ENCODE assay signal across 13 mouse cellular contexts in genomic region chr16:31303276-31303675, GRCm38 (mm10). TPM values are rescaled to one million over a fixed set of nuclear protein-coding genes. Genes with fewer than 3 reads are reported as not detected.
DNase-seq lines count a peak whose midpoint lies in the region; ATAC-seq lines count a peak whose summit lies in the region.
"Had no signal": no experiment of that assay in that cellular context is flagged by ENCODE, and none has a peak within 500 bp of the region (broad histone marks: within the 10 kb centered on the region; RNA-seq: fewer than 3 reads in every experiment).

No protein-coding gene starts in this region.

- no peaks in the 10 kb centered on the region for H3K27me3 ChIP-seq in heart, embryonic 12.5 days (replicated peaks)
- no peaks in the 10 kb centered on the region for H3K27me3 ChIP-seq in forebrain, embryonic 14.5 days (replicated peaks; ENCODE audit: control insufficient read depth, insufficient read depth, low read length)
- H3K27me3 ChIP-seq: liver, embryonic 13.5 days had no signal

- no peak overlapping the region for H3K9ac ChIP-seq in heart, embryonic 12.5 days
- no peak overlapping the region for H3K9ac ChIP-seq in forebrain, embryonic 14.5 days (ENCODE audit: low read length)
- H3K9ac ChIP-seq: liver, embryonic 13.5 days had no signal

- ATAC-seq in heart, embryonic 12.5 days (ENCODE audit: insufficient number of reproducible peaks, low FRiP score): no peak
- no peak for ATAC-seq in forebrain, embryonic 14.5 days

- H3K4me1 ChIP-seq in heart, embryonic 12.5 days (replicated peaks): peaks cover 12% of the 10 kb centered on the region
- peaks cover 8% of the 10 kb centered on the region for H3K4me1 ChIP-seq in forebrain, embryonic 14.5 days (ENCODE audit: control insufficient read depth, insufficient read depth, low read length)
- H3K4me1 ChIP-seq: liver, embryonic 13.5 days had no signal

- H3K36me3 ChIP-seq in heart, embryonic 12.5 days: no peaks in the 10 kb centered on the region
- H3K36me3 ChIP-seq in forebrain, embryonic 14.5 days (ENCODE audit: control insufficient read depth, insufficient read depth, low read length): no peaks in the 10 kb centered on the region
- H3K36me3 ChIP-seq: liver, embryonic 13.5 days had no signal

- H3K4me2 ChIP-seq in heart, embryonic 12.5 days: no peak overlapping the region
- no peak overlapping the region for H3K4me2 ChIP-seq in forebrain, embryonic 14.5 days (ENCODE audit: low read length)
- H3K4me2 ChIP-seq: liver, embryonic 13.5 days had no signal

- H3K27ac ChIP-seq in heart, embryonic 12.5 days (ENCODE audit: poor library complexity, severe bottlenecking): no peak overlapping the region
- H3K27ac ChIP-seq in forebrain, embryonic 14.5 days (ENCODE audit: low read depth, low read length): no peak overlapping the region
- H3K27ac ChIP-seq: kidney, postnatal 0 days; liver, embryonic 13.5 days had no signal

- WGBS in heart, embryonic 12.5 days: 70% methylated on average over 10 of the region's 10 CpGs
- 77% methylated on average over 10 of the region's 10 CpGs for WGBS in forebrain, embryonic 14.5 days

- H3K4me3 ChIP-seq in heart, embryonic 12.5 days: no peak overlapping the region
- no peak overlapping the region for H3K4me3 ChIP-seq in forebrain, embryonic 14.5 days (ENCODE audit: low read depth, low read length)
- H3K4me3 ChIP-seq: liver, embryonic 13.5 days had no signal

- DNase-seq in heart, adult 8-10 months (ENCODE audit: low spot score): peak; percentile 73
- peak; percentile 83 for DNase-seq in 3T3-L1 (ENCODE audit: low read depth, low spot score)
- peak; percentile 19 for DNase-seq in brain, adult 2 months (ENCODE audit: low read depth, low spot score)
- peak; percentile 34 to 36 for DNase-seq in heart, postnatal 14 days
- DNase-seq in forebrain, embryonic 14.5 days (ENCODE audit: low spot score): no peak
- no peak for DNase-seq in natural killer cell, adult 2 months (ENCODE audit: low spot score in 2 of 2)
- no peak for DNase-seq in ovary, postnatal 36 days (ENCODE audit: low spot score)
- DNase-seq: cerebellum, postnatal 14 days; liver, embryonic 13.5 days; thymus, postnatal 25 days had no signal

- no peaks in the 10 kb centered on the region for H3K9me3 ChIP-seq in heart, embryonic 12.5 days (replicated peaks)
- H3K9me3 ChIP-seq in forebrain, embryonic 14.5 days (replicated peaks; ENCODE audit: control insufficient read depth, low read length): no peaks in the 10 kb centered on the region
- H3K9me3 ChIP-seq: liver, embryonic 13.5 days had no signal

- intact Hi-C loops in heart, postnatal 14 days (cut with DNase I): no loop called here

RNA-seq across cellular contexts. Expression of gene Apod, which starts 11.3 kb away (rescaled TPM):
- total RNA-seq in heart, adult 8-10 months (2022): 1 to 10 TPM; 3.6 to 6.1 (median 4.9) TPM
- 0.27 TPM in 1 of 2 replicates, not detected in the other for polyA plus RNA-seq in heart, embryonic 12.5 days (2016; fragmentation: Nextera tagmentation; extraction: Ambion mirVana)
- 1 to 10 TPM; 2.1 to 3.0 TPM for total RNA-seq in heart, postnatal 14 days (2021)
- 65.3 and 91.8 TPM in 2 replicates for polyA plus RNA-seq in forebrain, embryonic 14.5 days (2014; fragmentation: Nextera tagmentation; extraction: Ambion mirVana)
- total RNA-seq: megakaryocyte-erythroid progenitor cell, adult 5-6 weeks had no signal

RNA-seq across cellular contexts. Expression of gene Ppp1r2, which starts 28.2 kb away (rescaled TPM):
- total RNA-seq in heart, adult 8-10 months (2022): 10 to 100 TPM; 74.1 to 92.4 (median 77.5) TPM
- polyA plus RNA-seq in heart, embryonic 12.5 days (2016; fragmentation: Nextera tagmentation; extraction: Ambion mirVana): 97.2 and 103 TPM in 2 replicates
- total RNA-seq in heart, postnatal 14 days (2021): 100 to 1,000 TPM in 1 of 2 experiments, 10 to 100 TPM in 1; 97.4 to 101 TPM
- 89.0 and 90.5 TPM in 2 replicates for polyA plus RNA-seq in forebrain, embryonic 14.5 days (2014; fragmentation: Nextera tagmentation; extraction: Ambion mirVana)

Comparison
In these comparisons a context has a peak if more than half of its experiments do, and no peak if none do; other contexts are left out.
1. DNase-seq: peak in heart, adult 8-10 months (single experiment), 3T3-L1 (single experiment), brain, adult 2 months (single experiment) and heart, postnatal 14 days (2 of 2); none in forebrain, embryonic 14.5 days (single experiment), natural killer cell, adult 2 months (0 of 2) and ovary, postnatal 36 days (single experiment).